Mouse (Mus musculus) limb, embryonic 12.5 days (tissue): ENCODE measurements around the gene Meiob. TPM values are rescaled to one million over a fixed set of nuclear protein-coding genes. Genes with fewer than 3 reads are reported as not detected.

Source experiments
- ATAC-seq: fragments of 200-750 bp; cut with Nextera tagmentation; 2 replicates; pipeline ENCODE4 v1.8.0; 2017; ENCODE audit warnings: low read depth, moderate TSS enrichment; ENCODE audit not compliant: insufficient number of reproducible peaks, insufficient read depth, low FRiP score, low TSS enrichment
- H3K27ac ChIP-seq: fragments of 300-500 bp; sonication (generic); 2 replicates; pipeline ENCODE4 v1.5.1; 2016; ENCODE audit warnings: mild to moderate bottlenecking, moderate library complexity
- H3K27me3 ChIP-seq: fragments of 300-500 bp; sonication (generic); 2 replicates; pipeline ENCODE4 v1.6.1; 2016; ENCODE audit warnings: mild to moderate bottlenecking, moderate library complexity
- H3K36me3 ChIP-seq: fragments of 300-500 bp; sonication (generic); 2 replicates; pipeline ENCODE4 v1.6.1; 2016; ENCODE audit warnings: mild to moderate bottlenecking, moderate library complexity
- H3K4me1 ChIP-seq: fragments of 300-500 bp; sonication (generic); replicated peaks from 2 replicates; pipeline ENCODE4 v1.6.1; 2016
- H3K4me2 ChIP-seq: fragments of 300-500 bp; sonication (generic); 2 replicates; pipeline ENCODE4 v1.6.1; 2016; ENCODE audit warnings: mild to moderate bottlenecking, moderate library complexity
- H3K4me3 ChIP-seq: fragments of 300-500 bp; sonication (generic); replicated peaks from 2 replicates; pipeline ENCODE4 v1.5.1; 2016; ENCODE audit warnings: mild to moderate bottlenecking
- H3K9ac ChIP-seq: fragments of 300-500 bp; sonication (generic); replicated peaks from 2 replicates; pipeline ENCODE4 v1.6.1; 2016; ENCODE audit warnings: mild to moderate bottlenecking, moderate library complexity
- H3K9me3 ChIP-seq: fragments of 300-500 bp; sonication (generic); 2 replicates; pipeline ENCODE4 v1.6.1; 2016; ENCODE audit warnings: mild to moderate bottlenecking, moderate library complexity
- WGBS: fragments of 180-500 bp; shearing (Covaris S2); methylation state at CpG from one replicate; pipeline ENCODE4 v1.1.7; 2016; 5-methylcytosine and 5-hydroxymethylcytosine counted together
- polyA plus RNA-seq: library from polyadenylated mRNA; unstranded; fragments of >200 nt; fragmentation: Nextera tagmentation; extraction: Ambion mirVana; gene quantifications from 2 replicates; pipeline ENCODE4 v1.2.1, GENCODE M21; 2016

Gene Meiob
- polyA plus RNA-seq, 1 experiment from 2014 or later: not detected

DNA sequence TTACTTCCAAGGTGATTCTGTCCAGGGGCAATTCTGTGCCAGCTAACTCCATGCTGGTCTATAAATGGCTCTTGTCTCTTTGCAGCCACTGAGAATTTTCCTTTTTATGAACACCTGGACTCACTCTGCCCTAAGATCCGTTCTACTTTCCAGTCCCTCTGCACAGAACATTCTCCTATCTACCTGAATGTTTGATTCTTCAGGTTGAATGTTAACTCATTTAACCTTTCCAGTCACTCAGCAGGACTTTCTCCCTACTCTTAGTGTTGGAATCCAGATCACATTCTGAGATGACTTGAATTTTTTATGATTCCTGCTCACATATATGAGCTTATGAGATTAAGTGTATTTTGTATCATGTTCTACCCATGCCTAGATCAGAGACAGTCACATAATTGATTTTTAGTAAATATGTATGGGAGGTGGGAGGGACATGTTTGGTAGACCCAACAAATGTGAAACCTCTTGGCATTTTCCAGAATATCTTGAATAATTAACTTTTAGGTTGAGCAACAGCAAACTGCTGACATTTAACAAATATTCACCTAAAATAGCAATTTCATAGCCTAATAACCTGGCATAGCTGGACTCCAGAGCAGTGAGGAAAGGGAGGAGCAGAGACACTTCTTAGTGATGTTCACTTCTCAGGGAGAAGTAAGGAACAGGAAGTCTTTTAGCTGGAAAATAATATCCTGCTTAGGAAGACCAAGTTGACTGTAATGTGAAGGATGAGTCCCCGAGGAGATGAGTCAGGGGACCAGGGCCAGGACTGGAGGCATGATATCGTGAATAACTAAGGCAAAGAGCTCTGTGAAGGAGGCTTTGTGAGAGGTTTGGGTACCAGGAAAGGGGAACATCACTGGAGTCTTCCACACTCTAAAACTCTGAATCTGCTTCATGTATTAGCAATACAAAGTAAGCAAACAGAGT, 17.5 kb downstream of the Meiob start:
- H3K9me3 ChIP-seq: no peaks in the 10 kb centered on the region
- H3K27ac ChIP-seq: no peak overlapping the region
- no peaks in the 10 kb centered on the region for H3K4me1 ChIP-seq
- 63% methylated on average over 3 of the region's 3 CpGs for WGBS
- H3K4me2 ChIP-seq: no peak overlapping the region
- no peak for ATAC-seq
- H3K9ac ChIP-seq: no peak overlapping the region
- no peak overlapping the region for H3K4me3 ChIP-seq
- H3K36me3 ChIP-seq: no peaks in the 10 kb centered on the region
- peaks cover 14% of the 10 kb centered on the region; the same call in 1 of the 2 replicates for H3K27me3 ChIP-seq

DNA sequence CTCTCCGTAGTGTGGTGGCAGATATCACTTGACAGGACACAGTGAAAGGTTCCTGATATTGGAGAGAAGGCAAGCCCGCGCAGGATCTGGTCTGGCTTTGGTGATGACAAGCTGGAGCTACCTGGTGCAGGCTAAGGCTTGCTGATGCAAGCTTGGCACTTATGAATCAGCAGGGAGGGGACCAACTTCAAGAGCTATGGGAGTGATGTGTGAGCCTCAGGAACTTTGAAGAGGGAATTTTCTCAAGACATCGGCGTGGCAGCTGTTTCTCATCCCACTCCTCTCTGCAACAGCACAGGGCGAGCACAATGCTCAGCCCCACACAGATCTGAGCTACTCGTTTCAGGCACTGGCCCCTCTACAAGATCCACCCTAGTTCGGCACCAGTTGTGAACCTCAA, 35.8 kb downstream of the Meiob start, which contains the start of gene Hagh:
TSS of gene Hagh (plus strand) at position 302 of the 400 bp plus-strand sequence.
- WGBS: 63% methylated on average over 8 of the region's 8 CpGs
- H3K4me3 ChIP-seq: no peak within 1 kb of the TSS
- no peak for ATAC-seq

DNA sequence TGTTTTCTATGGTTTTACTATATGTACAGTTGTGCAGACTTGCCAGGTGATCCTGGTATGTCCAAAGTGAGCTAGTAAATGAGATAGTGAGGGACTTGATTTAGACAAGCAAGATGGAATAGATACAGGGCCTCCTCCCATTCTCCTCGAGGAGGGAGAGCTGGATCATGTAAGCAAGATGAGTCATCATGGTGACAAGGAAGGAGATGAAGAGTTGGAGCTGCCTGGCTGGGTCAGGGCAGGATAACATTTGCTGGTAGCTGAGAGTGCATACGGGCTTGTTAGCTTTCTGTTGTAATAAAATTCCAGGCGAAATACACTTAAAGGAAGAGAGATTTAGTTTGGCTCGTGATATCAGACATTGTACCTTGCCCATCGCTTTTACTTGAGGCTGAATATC, 36.3 kb downstream of the Meiob start:
- Histone ChIP-seq H3K4me2 (no peak overlapping the region), H3K9me3 (no peaks in the 10 kb centered on the region), H3K27me3 (peaks cover 26% of the 10 kb centered on the region), H3K4me3 (no peak overlapping the region), H3K36me3 (no peaks in the 10 kb centered on the region), H3K4me1 (no peaks in the 10 kb centered on the region), H3K27ac (no peak overlapping the region), H3K9ac (no peak overlapping the region)
- ATAC-seq: no peak
- 50% methylated on average over 5 of the region's 5 CpGs for WGBS

More for the DNA sequence above, 35.8 kb downstream of the Meiob start, which contains the start of gene Hagh:
- H3K4me2 ChIP-seq: no peak within 1 kb of the TSS
- H3K36me3 ChIP-seq: no peaks in the 10 kb centered on the region
- peaks cover 22% of the 10 kb centered on the region for H3K27me3 ChIP-seq
- H3K9me3 ChIP-seq: no peaks in the 10 kb centered on the region
- H3K9ac ChIP-seq: no peak within 1 kb of the TSS
- H3K4me1 ChIP-seq: no peaks in the 10 kb centered on the region
- H3K27ac ChIP-seq: no peak within 1 kb of the TSS

DNA sequence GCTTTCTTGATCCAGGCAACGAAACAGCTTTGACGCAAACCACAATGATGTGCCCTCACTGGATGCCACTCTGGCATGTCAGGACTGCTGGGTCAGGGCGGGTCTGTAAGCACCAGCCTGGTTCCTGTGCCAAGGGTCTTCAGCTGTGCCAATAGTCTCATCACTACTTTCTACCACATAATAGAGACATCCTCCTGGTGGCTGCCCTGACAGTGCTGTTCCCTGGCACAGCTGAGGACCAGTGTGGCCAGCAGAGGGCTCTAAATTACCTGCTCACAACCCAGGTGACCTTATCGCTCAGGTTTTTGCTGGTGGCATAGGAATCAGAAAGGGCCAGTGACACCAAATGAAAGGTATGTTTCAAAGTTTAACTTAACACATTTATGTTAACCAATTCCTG, 37.0 kb downstream of the Meiob start:
- no peak overlapping the region for H3K4me3 ChIP-seq
- peaks cover 25% of the 10 kb centered on the region for H3K27me3 ChIP-seq
- no peak overlapping the region for H3K27ac ChIP-seq
- WGBS: 49% methylated on average over 4 of the region's 4 CpGs
- H3K4me1 ChIP-seq: no peaks in the 10 kb centered on the region
- H3K36me3 ChIP-seq: no peaks in the 10 kb centered on the region
- no peaks in the 10 kb centered on the region for H3K9me3 ChIP-seq
- H3K4me2 ChIP-seq: no peak overlapping the region
- no peak overlapping the region for H3K9ac ChIP-seq
- ATAC-seq: no peak

DNA sequence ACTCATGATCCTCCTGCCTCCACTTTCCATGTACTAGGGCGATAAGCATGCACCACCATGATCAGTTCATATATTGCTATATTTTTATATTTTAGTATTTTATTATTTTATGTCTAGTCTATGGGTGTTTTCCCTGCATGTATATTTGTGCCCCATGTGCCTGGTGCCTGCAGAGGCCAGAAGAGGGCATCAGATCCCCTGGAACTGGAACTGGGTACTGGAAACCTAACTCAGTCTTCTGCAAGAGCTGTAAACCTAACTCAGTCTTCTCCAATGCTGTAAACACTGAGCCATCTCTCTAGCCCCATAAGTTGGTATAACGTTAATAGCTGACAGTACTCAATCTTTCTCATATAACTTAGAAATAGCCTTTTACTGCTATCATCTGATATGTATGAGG, 38.5 kb downstream of the Meiob start:
- Histone ChIP-seq H3K27me3 (peaks cover 25% of the 10 kb centered on the region), H3K4me3 (no peak overlapping the region), H3K27ac (no peak overlapping the region), H3K4me1 (no peaks in the 10 kb centered on the region), H3K9me3 (no peaks in the 10 kb centered on the region), H3K4me2 (no peak overlapping the region), H3K9ac (no peak overlapping the region), H3K36me3 (no peaks in the 10 kb centered on the region)
- WGBS: 54% methylated on average over 2 of the region's 2 CpGs
- ATAC-seq: no peak

GRCm38 (mm10) chr17:24844525-24844924, 40.4 kb downstream of the Meiob start:
- no peak overlapping the region for H3K9ac ChIP-seq
- ATAC-seq: no peak
- H3K36me3 ChIP-seq: no peaks in the 10 kb centered on the region

GRCm38 (mm10) chr17:24847386-24847785, 43.3 kb downstream of the Meiob start:
- no peak overlapping the region for H3K27ac ChIP-seq
- H3K9me3 ChIP-seq: no peaks in the 10 kb centered on the region
- ATAC-seq: no peak
- 89% methylated on average over 1 of the region's 1 CpGs for WGBS
- no peak overlapping the region for H3K4me3 ChIP-seq
- H3K27me3 ChIP-seq: peaks cover 29% of the 10 kb centered on the region
- H3K9ac ChIP-seq: no peak overlapping the region
- no peaks in the 10 kb centered on the region for H3K36me3 ChIP-seq
- peaks cover 22% of the 10 kb centered on the region for H3K4me1 ChIP-seq
- H3K4me2 ChIP-seq: no peak overlapping the region

More at GRCm38 (mm10) chr17:24844525-24844924, 40.4 kb downstream of the Meiob start:
- Histone ChIP-seq H3K27me3 (peaks cover 25% of the 10 kb centered on the region), H3K4me3 (no peak overlapping the region), H3K27ac (no peak overlapping the region), H3K9me3 (no peaks in the 10 kb centered on the region), H3K4me1 (peaks cover 10% of the 10 kb centered on the region; the same call in 1 of the 2 replicates), H3K4me2 (no peak overlapping the region)
- WGBS: 25% methylated on average over 9 of the region's 9 CpGs

GRCm38 (mm10) chr17:24848600-24849031, 44.5 kb downstream of the Meiob start:
- no peak for ATAC-seq
- Histone ChIP-seq H3K36me3 (peaks cover 9% of the 10 kb centered on the region), H3K4me3 (peak overlapping the region; percentile 69; the same call in 1 of the 2 replicates), H3K9ac (0 out of 2 replicates have a peak overlapping the region, but pooled peaks have one; percentile 27), H3K27me3 (peaks cover 27% of the 10 kb centered on the region), H3K9me3 (no peaks in the 10 kb centered on the region), H3K4me2 (peak overlapping the region; percentile 89), H3K4me1 (peaks cover 22% of the 10 kb centered on the region), H3K27ac (no peak overlapping the region)

DNA sequence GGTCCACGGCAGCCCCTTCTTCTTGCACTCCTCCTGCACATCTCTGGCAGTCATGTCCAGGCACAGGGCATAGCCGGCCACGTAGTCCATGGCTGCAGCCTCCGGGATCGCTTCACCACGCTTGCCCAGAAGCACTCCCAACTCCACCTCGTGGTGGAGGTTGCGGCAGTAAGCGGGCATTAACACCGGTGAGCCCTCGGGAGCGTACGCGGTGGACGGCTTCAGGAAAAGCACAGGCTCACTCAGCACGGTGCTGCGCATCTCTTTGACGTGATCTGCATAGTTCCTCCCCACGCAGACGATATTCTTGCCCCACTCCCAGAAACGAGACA, 45.6 kb downstream of the Meiob start:
- Histone ChIP-seq H3K9me3 (no peaks in the 10 kb centered on the region), H3K36me3 (peaks cover 13% of the 10 kb centered on the region), H3K9ac (peak overlapping the region; percentile 74), H3K27me3 (peaks cover 20% of the 10 kb centered on the region), H3K4me2 (peak overlapping the region; percentile 89), H3K4me1 (peaks cover 22% of the 10 kb centered on the region), H3K4me3 (peak overlapping the region; percentile 69), H3K27ac (peak overlapping the region; percentile 94)
- ATAC-seq: no peak; the same call in 1 of the 2 replicates
- WGBS: under 1% methylated on average over 21 of the region's 21 CpGs

GRCm38 (mm10) chr17:24850065-24850772, 46.1 kb downstream of the Meiob start, which contains the start of gene Fahd1:
TSS of gene Fahd1 (minus strand) at chr17:24850364.
- ATAC-seq: peak; percentile 100
- no peaks in the 10 kb centered on the region for H3K9me3 ChIP-seq
- H3K27ac ChIP-seq: peak within 1 kb of the TSS; percentile 94
- H3K4me3 ChIP-seq: peak within 1 kb of the TSS; percentile 69
- peaks cover 14% of the 10 kb centered on the region for H3K36me3 ChIP-seq
- H3K27me3 ChIP-seq: peaks cover 15% of the 10 kb centered on the region
- H3K4me1 ChIP-seq: peaks cover 22% of the 10 kb centered on the region
- peak within 1 kb of the TSS; percentile 89 for H3K4me2 ChIP-seq
- under 1% methylated on average over 58 of the region's 58 CpGs for WGBS
- peak within 1 kb of the TSS; percentile 74 for H3K9ac ChIP-seq

DNA sequence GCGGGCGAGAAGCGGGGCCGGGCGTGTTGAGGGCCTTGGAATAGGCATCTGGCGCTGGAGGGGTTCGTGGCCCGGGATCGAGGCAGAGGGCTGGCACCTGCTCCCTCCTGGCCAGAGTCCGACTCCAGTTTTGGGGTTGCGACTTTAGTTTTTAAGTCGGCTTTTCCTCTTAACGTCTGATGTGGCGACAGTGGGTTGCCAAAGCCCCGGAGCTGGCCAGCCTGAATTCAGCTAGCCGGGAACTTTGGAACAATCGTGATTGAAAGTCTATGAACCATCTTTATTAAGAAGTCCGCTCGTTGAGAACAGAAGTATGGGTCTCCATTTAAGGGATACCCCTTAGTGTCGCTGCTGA, 46.7 kb downstream of the Meiob start:
- Histone ChIP-seq H3K27ac (no peak overlapping the region), H3K4me3 (peak overlapping the region; percentile 69), H3K36me3 (peaks cover 19% of the 10 kb centered on the region), H3K4me2 (peak overlapping the region; percentile 89), H3K9me3 (no peaks in the 10 kb centered on the region), H3K9ac (peak overlapping the region; percentile 74), H3K4me1 (peaks cover 22% of the 10 kb centered on the region), H3K27me3 (peaks cover 13% of the 10 kb centered on the region)
- no peak for ATAC-seq
- 3% methylated on average over 20 of the region's 20 CpGs for WGBS
